Mouse (Mus musculus) stomach, postnatal 0 days (tissue): Measurements from ENCODE around the gene Prmt7. TPM values are rescaled to one million over a fixed set of nuclear protein-coding genes. Genes with fewer than 3 reads are reported as not detected.
A peak's percentile ranks its signal among the peaks of the same experiment; 100 is the strongest.

Experiments used
- ATAC-seq: fragments of 200-750 bp; cut with Nextera tagmentation; 2 replicates; pipeline ENCODE4 v1.8.0; 2017; ENCODE audit not compliant: low FRiP score, low TSS enrichment
- DNase-seq: peaks from one replicate; pipeline ENCODE4 v3.0.0-alpha.2; 2016; ENCODE audit warnings: low spot score
- H3K27ac ChIP-seq: fragments of 300-500 bp; sonication (generic); replicated peaks from 2 replicates; pipeline ENCODE4 v1.5.1; 2014; ENCODE audit warnings: mild to moderate bottlenecking, control low read depth
- H3K27me3 ChIP-seq: fragments of 300-500 bp; sonication (generic); 2 replicates; pipeline ENCODE4 v1.6.1; 2014; ENCODE audit warnings: low read length; ENCODE audit not compliant: control insufficient read depth, insufficient read depth
- H3K36me3 ChIP-seq: fragments of 300-500 bp; sonication (generic); 2 replicates; pipeline ENCODE4 v1.6.1; 2014; ENCODE audit warnings: low read length, mixed read lengths; ENCODE audit not compliant: control insufficient read depth, insufficient read depth
- H3K4me1 ChIP-seq: fragments of 300-500 bp; sonication (generic); replicated peaks from 2 replicates; pipeline ENCODE4 v1.6.1; 2014; ENCODE audit warnings: antibody characterized with exemption; ENCODE audit not compliant: control insufficient read depth, insufficient read depth
- H3K4me2 ChIP-seq: fragments of 300-500 bp; sonication (generic); replicated peaks from 2 replicates; pipeline ENCODE4 v1.6.1; 2014; ENCODE audit warnings: low read depth, mild to moderate bottlenecking, control low read depth, moderate library complexity
- H3K4me3 ChIP-seq: fragments of 300-500 bp; sonication (generic); 2 replicates; pipeline ENCODE4 v1.5.1; 2014; ENCODE audit warnings: low read depth, low read length, control low read depth
- H3K9ac ChIP-seq: fragments of 300-500 bp; sonication (generic); 2 replicates; pipeline ENCODE4 v1.6.1; 2014; ENCODE audit warnings: mild to moderate bottlenecking, low read length, control low read depth, mixed read lengths
- H3K9me3 ChIP-seq: fragments of 300-500 bp; sonication (generic); 2 replicates; pipeline ENCODE4 v1.6.1; 2016; ENCODE audit warnings: low read length; ENCODE audit not compliant: control insufficient read depth
- CTCF ChIP-seq: IDR thresholded peaks from 2 replicates; pipeline ENCODE4 v1.5.1; 2016; ENCODE audit warnings: antibody characterized with exemption, low read depth, mild to moderate bottlenecking, moderate library complexity
- EP300 ChIP-seq: optimal IDR thresholded peaks from 2 replicates; pipeline ENCODE3; 2016; ENCODE audit warnings: antibody characterized with exemption
- WGBS: fragments of 180-500 bp; shearing (Covaris S2); extraction: QIAGEN DNeasy Blood & Tissue Kit; methylation state at CpG from one replicate; pipeline ENCODE4 v1.1.7; 2014; 5-methylcytosine and 5-hydroxymethylcytosine counted together
- polyA plus RNA-seq: library from polyadenylated mRNA; unstranded; fragments of >200 nt; fragmentation: Nextera tagmentation; extraction: Ambion mirVana; gene quantifications from 2 replicates; pipeline ENCODE4 v1.2.1, GENCODE M21; 2015

The Prmt7 gene
- polyA plus RNA-seq, 1 experiment from 2014 or later, result 21.9 TPM

- no peak for DNase-seq
- TF ChIP-seq EP300, result no peak
- peak; percentile 45 for TF ChIP-seq CTCF
Measured at GRCm38 (mm10) chr8:106169934-106170480, 40.7 kb upstream of the Prmt7 start.

DNA sequence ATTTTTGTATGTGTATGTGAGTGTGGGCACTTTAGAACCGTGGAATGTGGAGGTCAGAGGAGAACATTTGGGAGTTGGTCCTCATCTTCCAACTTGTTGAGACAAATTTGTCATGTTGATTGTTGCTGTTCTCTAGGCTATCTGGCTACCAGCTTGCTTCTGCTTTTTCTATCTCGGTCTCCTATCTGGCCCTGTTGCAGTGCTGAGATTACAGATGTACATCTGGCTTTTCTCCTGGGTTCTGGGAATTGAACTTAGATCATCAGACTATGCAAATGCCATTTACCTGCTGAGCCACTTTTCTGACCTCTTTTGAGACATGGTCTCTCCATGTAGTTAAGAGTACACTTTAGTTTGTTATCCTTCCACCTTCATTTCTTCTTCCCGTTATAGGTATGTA is 37.2 kb upstream of the Prmt7 start:
- Histone ChIP-seq H3K4me1 (0 out of 2 replicates have a peak, but pooled peaks cover 2% of the 10 kb centered on the region), H3K9me3 (no peaks in the 10 kb centered on the region), H3K27me3 (no peaks in the 10 kb centered on the region), H3K27ac (no peak overlapping the region), H3K9ac (no peak overlapping the region), H3K4me2 (no peak overlapping the region), H3K4me3 (no peak overlapping the region), H3K36me3 (no peaks in the 10 kb centered on the region)
- WGBS, result 85% methylated on average over 3 of the region's 3 CpGs
- DNase-seq, result no peak
- ATAC-seq, result no peak
- TF ChIP-seq CTCF, result no peak
- no peak for TF ChIP-seq EP300

More at GRCm38 (mm10) chr8:106169934-106170480, 40.7 kb upstream of the Prmt7 start:
- no peak for ATAC-seq
- H3K4me3 ChIP-seq, result peak overlapping the region; percentile 75
- no peaks in the 10 kb centered on the region for H3K9me3 ChIP-seq
- H3K27me3 ChIP-seq, result no peaks in the 10 kb centered on the region
- peak overlapping the region; percentile 93 for H3K4me2 ChIP-seq
- 16% methylated on average over 6 of the region's 6 CpGs for WGBS
- 0 out of 2 replicates have a peak, but pooled peaks cover 2% of the 10 kb centered on the region for H3K4me1 ChIP-seq
- peak overlapping the region; percentile 76; the same call in 1 of the 2 replicates for H3K9ac ChIP-seq
- H3K36me3 ChIP-seq, result no peaks in the 10 kb centered on the region
- H3K27ac ChIP-seq, result no peak overlapping the region

- H3K4me2 ChIP-seq, result no peak overlapping the region
- WGBS, result 22% methylated on average over 1 of the region's 1 CpGs
- no peaks in the 10 kb centered on the region for H3K27me3 ChIP-seq
- no peaks in the 10 kb centered on the region for H3K36me3 ChIP-seq
- no peaks in the 10 kb centered on the region for H3K4me1 ChIP-seq
- DNase-seq, result no peak
- H3K9ac ChIP-seq, result no peak overlapping the region
- TF ChIP-seq EP300 (no peak), CTCF (no peak)
- no peak overlapping the region for H3K4me3 ChIP-seq
- no peak overlapping the region for H3K27ac ChIP-seq
- ATAC-seq, result no peak
- H3K9me3 ChIP-seq, result no peaks in the 10 kb centered on the region
Measured at GRCm38 (mm10) chr8:106176891-106177290, 33.8 kb upstream of the Prmt7 start.

DNA sequence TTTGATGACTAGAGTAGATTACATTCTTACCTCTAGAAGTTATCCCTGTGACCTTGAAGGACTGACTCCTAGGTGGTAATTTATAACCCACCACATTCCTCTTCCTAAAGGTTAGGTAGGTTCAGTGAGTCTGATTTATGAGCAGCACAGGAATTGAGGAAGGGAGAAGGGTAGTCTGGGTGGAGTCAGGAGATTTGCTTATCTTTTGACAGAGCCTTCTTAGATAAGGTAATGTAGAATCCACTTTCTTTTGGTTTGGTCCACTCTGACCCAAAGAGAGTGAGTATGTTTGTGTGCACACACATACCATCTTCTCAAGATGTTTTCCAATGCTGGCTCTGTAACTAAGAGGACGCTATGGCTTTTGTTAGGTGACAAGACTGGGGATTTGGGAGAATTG is 33.1 kb upstream of the Prmt7 start:
- Histone ChIP-seq H3K9me3 (no peaks in the 10 kb centered on the region), H3K4me3 (no peak overlapping the region), H3K4me2 (no peak overlapping the region), H3K36me3 (no peaks in the 10 kb centered on the region), H3K27me3 (no peaks in the 10 kb centered on the region), H3K9ac (no peak overlapping the region), H3K4me1 (no peaks in the 10 kb centered on the region), H3K27ac (no peak overlapping the region)
- WGBS, result 62% methylated on average over 1 of the region's 1 CpGs
- no peak for TF ChIP-seq EP300
- no peak for TF ChIP-seq CTCF
- DNase-seq (no peak), ATAC-seq (no peak)

DNA sequence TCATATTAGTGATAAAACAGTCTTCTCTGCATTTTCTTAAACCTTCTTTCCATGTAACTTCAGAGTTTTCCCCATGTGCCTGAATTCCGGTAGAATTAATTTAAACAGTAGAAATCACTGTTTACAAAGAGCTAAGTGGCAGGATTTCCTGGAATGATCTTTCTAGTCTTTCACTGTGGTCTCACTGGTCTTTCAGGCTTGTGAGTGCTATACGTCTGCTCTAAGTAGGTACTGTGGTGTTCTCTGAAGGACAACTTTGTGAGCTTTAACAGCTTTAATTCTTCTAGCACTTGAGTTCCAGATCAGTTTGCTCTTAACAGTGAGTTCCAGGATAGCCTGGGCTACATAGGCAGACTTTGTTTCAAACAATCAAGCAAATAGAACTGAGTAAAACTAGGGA is 32.3 kb upstream of the Prmt7 start:
- Histone ChIP-seq H3K4me1 (no peaks in the 10 kb centered on the region), H3K27ac (no peak overlapping the region), H3K9ac (no peak overlapping the region), H3K4me2 (no peak overlapping the region), H3K27me3 (no peaks in the 10 kb centered on the region), H3K36me3 (no peaks in the 10 kb centered on the region), H3K4me3 (no peak overlapping the region), H3K9me3 (no peaks in the 10 kb centered on the region)
- WGBS, result 21% methylated on average over 2 of the region's 2 CpGs
- TF ChIP-seq EP300, result no peak
- no peak for TF ChIP-seq CTCF
- DNase-seq, result no peak
- ATAC-seq, result no peak

GRCm38 (mm10) chr8:106185628-106186270 is 25.0 kb upstream of the Prmt7 start:
- DNase-seq (no peak), ATAC-seq (no peak)
- H3K9ac ChIP-seq, result no peak overlapping the region
- H3K9me3 ChIP-seq, result no peaks in the 10 kb centered on the region
- H3K4me1 ChIP-seq, result no peaks in the 10 kb centered on the region
- H3K4me3 ChIP-seq, result no peak overlapping the region
- 73% methylated on average over 8 of the region's 8 CpGs for WGBS
- no peak for TF ChIP-seq EP300
- TF ChIP-seq CTCF, result no peak
- H3K27me3 ChIP-seq, result no peaks in the 10 kb centered on the region
- H3K27ac ChIP-seq, result no peak overlapping the region
- no peak overlapping the region for H3K4me2 ChIP-seq
- H3K36me3 ChIP-seq, result no peaks in the 10 kb centered on the region
